Mouse (Mus musculus) embryonic facial prominence, embryonic 11.5 days (tissue): ENCODE measurements around the gene Bag6. TPM values are rescaled to one million over a fixed set of nuclear protein-coding genes. Genes with fewer than 3 reads are reported as not detected.

ENCODE experiments used
- ATAC-seq: fragments of 200-750 bp; cut with Nextera tagmentation; replicated peaks from 2 replicates; pipeline ENCODE4 v1.8.0; 2017; ENCODE audit warnings: low read depth; ENCODE audit not compliant: insufficient number of reproducible peaks, low FRiP score, low TSS enrichment
- DNase-seq: peaks from one replicate; pipeline ENCODE4 v3.0.0-alpha.2; 2015; ENCODE audit warnings: low spot score
- H3K27ac ChIP-seq: fragments of 300-500 bp; sonication (generic); replicated peaks from 2 replicates; pipeline ENCODE4 v1.5.1; 2014; ENCODE audit warnings: mild to moderate bottlenecking, low read depth, low read length, control low read depth
- H3K27me3 ChIP-seq: fragments of 300-500 bp; sonication (generic); 2 replicates; pipeline ENCODE4 v1.6.1; 2014; ENCODE audit warnings: mild to moderate bottlenecking, low read length, moderate library complexity, mixed read lengths; ENCODE audit not compliant: control insufficient read depth, insufficient read depth
- H3K36me3 ChIP-seq: fragments of 300-500 bp; sonication (generic); replicated peaks from 2 replicates; pipeline ENCODE4 v1.6.1; 2014; ENCODE audit warnings: low read depth, mild to moderate bottlenecking, low read length, moderate library complexity, mixed read lengths; ENCODE audit not compliant: control insufficient read depth, insufficient read depth
- H3K4me1 ChIP-seq: fragments of 300-500 bp; sonication (generic); 2 replicates; pipeline ENCODE4 v1.6.1; 2014; ENCODE audit warnings: low read length, mixed read lengths; ENCODE audit not compliant: control insufficient read depth, insufficient read depth
- H3K4me2 ChIP-seq: fragments of 300-500 bp; sonication (generic); 2 replicates; pipeline ENCODE4 v1.6.1; 2014; ENCODE audit warnings: low read depth, mild to moderate bottlenecking, control low read depth, low read length, moderate library complexity
- H3K4me3 ChIP-seq: fragments of 300-500 bp; sonication (generic); 2 replicates; pipeline ENCODE4 v1.5.1; 2014; ENCODE audit warnings: low read depth, low read length, control low read depth
- H3K9ac ChIP-seq: fragments of 300-500 bp; sonication (generic); replicated peaks from 2 replicates; pipeline ENCODE4 v1.6.1; 2014; ENCODE audit warnings: mild to moderate bottlenecking, control low read depth, low read length
- H3K9me3 ChIP-seq: fragments of 300-500 bp; sonication (generic); replicated peaks from 2 replicates; pipeline ENCODE4 v1.6.1; 2016; ENCODE audit warnings: mild to moderate bottlenecking, low read length, inconsistent platforms, mixed read lengths; ENCODE audit not compliant: control insufficient read depth
- WGBS: fragments of 180-500 bp; shearing (Covaris S2); extraction: QIAGEN DNeasy Blood & Tissue Kit; methylation state at CpG from one replicate; pipeline ENCODE4 v1.1.7; 2014; 5-methylcytosine and 5-hydroxymethylcytosine counted together
- polyA plus RNA-seq: library from polyadenylated mRNA; unstranded; fragments of >200 nt; fragmentation: Nextera tagmentation; extraction: Ambion mirVana; gene quantifications from 2 replicates; pipeline ENCODE4 v1.2.1, GENCODE M21; 2014

Gene Bag6
- polyA plus RNA-seq, 1 experiment from 2014 or later: 101 TPM

DNA sequence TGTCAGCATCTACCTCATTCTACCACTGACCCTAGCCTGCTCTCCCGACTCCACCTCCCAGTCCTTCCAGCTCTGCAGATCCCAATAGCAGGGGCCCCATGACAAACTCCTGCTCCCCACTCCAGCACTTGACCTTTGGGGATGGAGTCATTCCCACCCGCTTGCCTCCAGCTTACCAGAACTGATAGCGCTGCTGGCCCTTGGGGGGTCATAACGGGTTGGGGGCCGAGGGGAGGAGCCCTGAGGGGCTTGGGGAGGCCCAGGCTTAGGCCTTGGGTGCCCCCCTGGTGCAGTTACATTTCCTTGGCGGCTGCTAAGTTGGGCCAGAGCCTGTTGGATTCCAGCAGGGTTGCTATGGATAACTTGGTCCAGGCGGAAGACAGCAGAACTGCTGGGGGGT, 19.6 kb downstream of the Bag6 start:
- Histone ChIP-seq H3K4me2 (no peak overlapping the region), H3K27ac (no peak overlapping the region), H3K4me3 (no peak overlapping the region), H3K9me3 (no peaks in the 10 kb centered on the region), H3K4me1 (0 out of 2 replicates have a peak, but pooled peaks cover 3% of the 10 kb centered on the region), H3K36me3 (peaks cover 87% of the 10 kb centered on the region), H3K9ac (no peak overlapping the region), H3K27me3 (no peaks in the 10 kb centered on the region)
- no peak for DNase-seq
- WGBS: 86% methylated on average over 7 of the region's 7 CpGs
- no peak for ATAC-seq

DNA sequence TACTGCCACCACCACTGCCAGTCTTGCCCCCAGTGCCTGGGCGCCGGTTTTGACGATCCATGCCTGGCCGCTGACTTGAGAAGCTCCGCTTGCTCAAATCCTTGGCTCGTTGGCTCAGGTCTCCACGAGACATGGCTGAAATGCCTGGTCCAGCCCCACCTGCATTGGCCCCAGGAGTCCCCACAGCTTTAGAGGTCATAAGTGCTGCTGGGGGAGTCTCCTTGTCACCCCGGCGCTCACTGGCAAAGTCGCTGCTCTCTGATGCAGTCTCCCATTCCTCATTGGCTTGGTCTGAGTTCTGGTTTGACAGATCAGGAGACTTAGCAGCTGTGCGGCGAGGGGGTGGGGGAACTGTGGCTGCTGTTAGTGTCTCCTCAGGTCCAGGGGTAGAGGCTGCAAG, 20.5 kb downstream of the Bag6 start:
- ATAC-seq (no peak), DNase-seq (no peak)
- WGBS: 92% methylated on average over 12 of the region's 12 CpGs
- Histone ChIP-seq H3K36me3 (peaks cover 87% of the 10 kb centered on the region), H3K9me3 (no peaks in the 10 kb centered on the region), H3K27me3 (no peaks in the 10 kb centered on the region), H3K4me3 (no peak overlapping the region), H3K27ac (no peak overlapping the region), H3K4me1 (0 out of 2 replicates have a peak, but pooled peaks cover 3% of the 10 kb centered on the region), H3K4me2 (no peak overlapping the region), H3K9ac (no peak overlapping the region)

DNA sequence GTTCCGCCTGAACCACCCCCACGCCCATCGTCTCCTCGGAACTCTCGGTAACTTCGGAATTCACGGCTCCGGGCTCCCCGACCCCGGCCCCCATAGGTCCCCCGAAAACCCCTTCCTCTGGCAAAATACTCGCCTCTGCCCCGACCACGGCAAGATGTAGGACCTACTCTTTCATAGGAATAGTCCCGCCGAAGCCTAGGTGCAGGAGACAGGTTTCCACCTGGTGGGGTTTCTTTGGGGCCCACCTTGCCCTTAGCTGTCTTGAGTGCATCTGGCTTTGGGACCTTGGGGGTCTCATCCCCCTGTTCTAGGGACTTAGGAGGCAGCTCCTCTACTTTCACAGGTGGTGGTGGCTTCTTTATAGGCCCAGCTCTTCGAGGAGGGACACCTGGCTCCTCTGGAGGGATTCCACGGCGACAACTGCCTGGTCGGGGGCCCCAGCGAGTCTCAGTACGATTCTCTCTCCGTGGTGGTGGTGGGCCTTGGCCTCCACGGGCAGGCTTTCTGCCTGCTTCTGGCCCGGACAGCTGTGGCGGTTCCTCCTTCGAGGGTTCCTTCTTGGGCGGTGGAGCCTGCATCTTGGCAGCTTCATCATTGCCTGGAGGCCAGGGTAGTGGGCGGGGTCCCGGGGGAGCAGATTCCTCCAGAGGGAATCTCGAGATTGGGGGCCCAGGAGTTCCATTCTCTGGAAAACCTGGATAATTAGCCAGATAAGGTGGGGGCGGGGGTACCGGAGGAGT, 21.7 kb downstream of the Bag6 start:
- H3K27ac ChIP-seq: no peak overlapping the region
- H3K4me1 ChIP-seq: 0 out of 2 replicates have a peak, but pooled peaks cover 3% of the 10 kb centered on the region
- ATAC-seq (no peak), DNase-seq (no peak)
- no peaks in the 10 kb centered on the region for H3K27me3 ChIP-seq
- H3K9me3 ChIP-seq: no peaks in the 10 kb centered on the region
- H3K4me2 ChIP-seq: no peak overlapping the region
- H3K9ac ChIP-seq: no peak overlapping the region
- no peak overlapping the region for H3K4me3 ChIP-seq
- H3K36me3 ChIP-seq: peaks cover 89% of the 10 kb centered on the region
- WGBS: 91% methylated on average over 33 of the region's 33 CpGs

DNA sequence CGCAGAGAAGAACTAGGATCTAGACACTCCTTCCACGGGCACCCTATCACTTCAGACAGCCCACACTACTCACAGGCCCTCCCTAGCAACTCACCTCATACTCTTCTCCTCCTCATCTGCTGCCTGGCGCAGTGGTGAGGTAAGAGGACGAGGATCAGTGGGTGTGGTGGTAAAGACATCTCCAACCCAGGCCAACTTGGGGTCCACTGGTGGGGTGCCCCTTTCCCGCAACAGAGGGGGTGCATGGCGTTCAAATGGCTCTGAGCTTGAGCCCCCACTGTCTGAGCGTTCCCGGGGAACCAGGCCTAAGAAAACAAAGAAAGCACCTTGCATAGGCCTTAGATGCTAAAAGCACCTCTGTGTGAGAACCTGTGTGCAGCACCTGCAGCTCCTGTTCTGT, 22.3 kb downstream of the Bag6 start:
- no peaks in the 10 kb centered on the region for H3K9me3 ChIP-seq
- H3K4me2 ChIP-seq: no peak overlapping the region
- H3K27me3 ChIP-seq: no peaks in the 10 kb centered on the region
- no peak overlapping the region for H3K27ac ChIP-seq
- WGBS: 91% methylated on average over 8 of the region's 8 CpGs
- H3K9ac ChIP-seq: no peak overlapping the region
- H3K36me3 ChIP-seq: peaks cover 85% of the 10 kb centered on the region
- ATAC-seq: no peak
- no peak overlapping the region for H3K4me3 ChIP-seq
- 0 out of 2 replicates have a peak, but pooled peaks cover 3% of the 10 kb centered on the region for H3K4me1 ChIP-seq
- DNase-seq: no peak

DNA sequence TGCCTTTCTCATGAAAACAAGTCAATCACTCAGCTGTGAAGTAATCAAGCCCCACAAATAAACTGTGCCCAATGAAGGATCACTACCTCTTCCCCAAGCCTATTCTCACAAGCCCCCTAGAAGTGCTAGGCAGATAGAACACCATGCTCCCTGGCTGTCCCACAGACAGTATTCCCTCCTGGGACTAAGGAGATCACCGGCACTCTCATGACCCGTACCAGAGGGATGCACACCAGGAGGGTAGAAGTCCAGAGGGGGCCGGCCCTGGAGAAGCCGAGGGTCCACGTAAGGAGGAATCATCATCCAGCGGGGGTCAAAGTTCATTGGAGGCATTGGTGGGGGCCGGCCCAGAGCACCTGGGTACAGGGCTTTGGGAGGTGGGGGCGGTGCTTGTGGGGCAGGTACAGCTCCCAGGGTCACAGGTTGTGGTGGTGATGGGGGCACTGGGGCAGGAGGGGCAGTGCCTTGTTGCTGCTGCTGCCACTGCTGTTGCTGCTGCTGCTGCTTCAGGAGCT, 22.7 kb downstream of the Bag6 start:
- H3K27me3 ChIP-seq: no peaks in the 10 kb centered on the region
- 91% methylated on average over 8 of the region's 8 CpGs for WGBS
- H3K9me3 ChIP-seq: no peaks in the 10 kb centered on the region
- H3K4me2 ChIP-seq: no peak overlapping the region
- H3K4me1 ChIP-seq: peaks cover 3% of the 10 kb centered on the region; the same call in 1 of the 2 replicates
- no peak overlapping the region for H3K4me3 ChIP-seq
- DNase-seq (no peak), ATAC-seq (no peak)
- no peak overlapping the region for H3K9ac ChIP-seq
- H3K36me3 ChIP-seq: peaks cover 80% of the 10 kb centered on the region
- no peak overlapping the region for H3K27ac ChIP-seq

DNA sequence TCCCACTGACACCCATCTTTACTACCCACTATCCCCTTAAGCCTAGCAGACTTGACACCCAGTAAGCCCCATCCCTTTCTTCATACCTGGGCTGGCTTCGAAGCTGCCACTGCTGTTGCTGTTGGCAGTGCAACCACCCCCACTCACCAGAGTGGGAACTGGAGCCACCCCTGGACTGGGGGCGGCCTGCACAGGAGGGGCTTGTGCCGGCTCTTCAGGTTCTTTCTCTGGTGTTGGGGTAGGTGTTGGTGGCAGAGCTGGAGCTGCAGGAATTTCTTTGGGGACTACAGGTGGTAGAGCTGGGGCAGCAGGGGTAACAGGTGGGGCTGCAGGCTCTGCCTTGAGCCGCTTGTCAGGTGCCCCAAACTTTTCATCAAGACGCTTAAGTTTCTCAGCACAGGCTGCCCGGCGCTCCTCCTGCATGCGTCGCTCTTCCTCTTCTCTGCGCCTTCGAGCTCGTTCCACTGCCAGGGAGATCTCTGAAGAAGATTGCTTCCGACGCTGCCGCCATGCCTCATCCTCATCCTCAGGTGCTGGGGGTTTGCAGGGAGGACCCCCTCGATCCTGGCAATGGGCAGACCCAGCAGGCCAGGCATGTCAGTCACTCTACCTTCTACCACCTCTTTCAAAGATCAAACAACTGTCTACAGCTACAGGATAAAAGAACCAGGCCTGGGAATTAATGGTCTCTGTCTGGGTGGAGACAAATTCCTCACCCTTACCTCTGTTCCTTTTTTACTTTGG, 24.0 kb downstream of the Bag6 start:
- Histone ChIP-seq H3K9me3 (no peaks in the 10 kb centered on the region), H3K4me3 (no peak overlapping the region), H3K27ac (no peak overlapping the region), H3K9ac (no peak overlapping the region), H3K4me1 (peaks cover 6% of the 10 kb centered on the region; the same call in 1 of the 2 replicates), H3K36me3 (peaks cover 72% of the 10 kb centered on the region), H3K4me2 (no peak overlapping the region), H3K27me3 (no peaks in the 10 kb centered on the region)
- ATAC-seq: no peak
- 93% methylated on average over 16 of the region's 16 CpGs for WGBS
- no peak for DNase-seq

DNA sequence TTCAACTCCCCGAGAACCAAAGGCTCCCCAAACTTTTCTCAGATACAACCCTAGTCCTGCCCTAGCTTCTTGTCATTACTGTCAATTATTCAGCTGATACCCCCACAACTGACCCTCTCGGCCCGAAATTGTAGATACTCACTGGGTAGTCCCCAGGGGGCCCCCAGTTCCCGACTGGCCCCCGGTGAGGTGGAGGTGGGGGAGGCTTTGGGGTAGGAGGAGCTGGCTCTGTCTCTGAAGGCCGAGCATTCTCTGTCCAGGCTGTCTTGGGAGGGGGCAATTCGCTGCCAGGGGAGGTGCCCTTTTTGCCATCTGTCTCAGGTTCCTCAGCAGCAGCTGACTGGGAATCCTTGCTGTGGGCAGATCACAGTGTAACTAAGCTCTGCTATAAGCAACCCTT, 24.7 kb downstream of the Bag6 start:
- H3K36me3 ChIP-seq: peaks cover 66% of the 10 kb centered on the region
- no peak overlapping the region for H3K27ac ChIP-seq
- H3K4me1 ChIP-seq: peaks cover 4% of the 10 kb centered on the region; the same call in 1 of the 2 replicates
- no peak overlapping the region for H3K4me2 ChIP-seq
- H3K4me3 ChIP-seq: no peak overlapping the region
- no peaks in the 10 kb centered on the region for H3K9me3 ChIP-seq
- WGBS: 89% methylated on average over 7 of the region's 7 CpGs
- no peaks in the 10 kb centered on the region for H3K27me3 ChIP-seq
- ATAC-seq (no peak), DNase-seq (no peak)
- H3K9ac ChIP-seq: no peak overlapping the region

DNA sequence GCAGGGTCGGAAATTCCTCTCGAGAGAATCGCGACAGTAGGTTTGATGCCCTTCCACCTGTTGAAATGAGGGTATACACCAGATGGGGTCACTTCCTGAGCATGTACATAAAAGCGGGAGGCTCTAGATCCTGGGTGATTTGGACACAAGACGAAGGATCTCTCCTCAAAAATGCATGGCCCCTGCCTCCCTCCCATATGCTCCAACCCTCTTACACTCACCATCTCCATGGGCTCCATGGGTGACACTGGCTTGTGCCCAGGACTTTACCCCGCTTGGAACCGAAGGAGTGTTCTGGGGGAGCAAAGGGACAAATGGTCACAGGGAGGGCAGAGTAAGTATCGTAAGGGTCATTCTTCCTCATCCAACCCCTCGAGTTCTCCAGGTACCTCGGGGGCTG, 26.4 kb downstream of the Bag6 start:
- WGBS: 88% methylated on average over 11 of the region's 11 CpGs
- no peak for DNase-seq
- ATAC-seq: no peak

More for the DNA sequence above, 26.4 kb downstream of the Bag6 start:
- Histone ChIP-seq H3K27me3 (no peaks in the 10 kb centered on the region), H3K36me3 (peaks cover 48% of the 10 kb centered on the region), H3K4me1 (peaks cover 2% of the 10 kb centered on the region; the same call in 1 of the 2 replicates), H3K4me3 (no peak overlapping the region), H3K9ac (no peak overlapping the region), H3K9me3 (no peaks in the 10 kb centered on the region), H3K27ac (no peak overlapping the region), H3K4me2 (no peak overlapping the region)
